Mouse (Mus musculus): ENCODE measurements at regions not wholly inside any gene's neighbourhood (a gene's known extent, or its start where the extent isn't known, plus 50 kb on each side); places are given as distances from the start of the nearest gene placed in this dataset.

- TF ChIP-seq CTCF (IDR thresholded peaks at IDR 0.05; ENCODE audit: low read depth) = no peak
- TF ChIP-seq EP300 (optimal IDR thresholded peaks at IDR 0.05) = no peak
These were observed 304.1 kb upstream of the Adgrl2 start for GRCm38 (mm10) chr3:149294445-149294844.
